Mouse (Mus musculus): ENCODE data around the gene Hif3a.
"Not testable (repeated sequence)": the region's sequence is repeated elsewhere in the genome, so short reads cannot be mapped to it uniquely, and the experiment has no call there.

Hif3a gene

DNA sequence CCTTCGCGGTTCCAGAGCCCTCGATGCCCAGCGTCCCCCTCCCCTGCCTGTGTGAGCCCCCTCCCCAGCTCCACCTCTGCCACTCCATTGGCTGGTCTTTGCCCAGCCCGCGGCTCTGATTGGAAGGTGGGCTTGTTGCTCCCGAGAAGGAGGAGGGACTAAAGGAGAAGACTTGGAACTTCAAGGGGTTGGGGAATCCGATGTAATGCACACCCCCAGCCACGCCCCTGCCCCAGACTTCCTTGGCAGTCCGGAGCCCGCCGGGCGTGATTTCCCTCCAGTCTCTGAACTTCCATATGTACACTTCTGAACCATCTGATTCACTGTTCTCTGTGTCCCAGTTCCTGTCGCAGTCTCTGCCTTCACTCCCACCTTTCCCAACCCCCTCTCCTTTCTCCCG is at the start of gene Hif3a:
Hif3a (minus strand) TSS at position 39 of the 400 bp plus-strand sequence.
- DNase-seq (ENCODE audit: low spot score in 2 of 2): peak in 1 of 2 experiments; percentile 56

DNA sequence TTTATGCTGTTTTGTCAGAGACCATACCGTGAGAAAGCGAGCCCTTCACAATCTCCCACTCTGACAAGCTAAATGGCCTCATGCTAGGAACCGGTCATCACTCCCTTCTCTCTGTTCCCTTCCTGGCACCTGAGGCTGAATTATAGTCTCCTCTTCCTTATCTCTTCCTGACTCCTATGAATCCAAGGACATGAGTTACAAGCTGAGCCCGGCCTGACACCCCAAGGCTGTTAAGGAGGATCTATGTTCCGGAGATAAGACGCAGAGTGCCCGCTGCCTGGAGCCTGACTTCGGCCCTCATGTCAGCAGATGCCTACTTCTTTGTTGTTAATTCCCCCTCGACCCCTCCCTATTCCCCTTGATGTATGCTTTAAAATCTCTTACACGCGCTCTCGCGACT is 39.4 kb upstream of the Hif3a start:
- not testable (repeated sequence) for DNase-seq (ENCODE audit: low spot score in 2 of 2)

DNA sequence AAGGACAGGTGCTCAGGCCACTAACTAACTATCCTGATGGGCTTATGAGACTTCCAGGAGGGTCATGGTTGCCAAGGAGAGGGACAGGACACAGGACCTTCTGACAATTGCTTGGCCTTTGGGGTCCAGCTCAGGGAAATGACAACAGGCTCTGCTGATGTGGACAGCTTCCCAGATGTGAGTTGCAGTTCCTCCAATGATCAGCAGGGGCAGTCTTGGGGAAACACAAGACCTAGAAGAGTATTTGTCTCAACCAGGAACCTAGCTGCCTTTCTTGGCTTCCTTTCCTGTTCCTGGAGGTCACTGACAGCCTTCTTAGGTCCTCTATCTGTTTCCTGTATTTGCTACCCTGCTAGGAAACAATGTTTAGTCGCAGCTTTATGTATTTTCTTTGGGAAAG is 29.1 kb upstream of the Hif3a start:
- DNase-seq (ENCODE audit: low spot score in 2 of 2): no peak

DNA sequence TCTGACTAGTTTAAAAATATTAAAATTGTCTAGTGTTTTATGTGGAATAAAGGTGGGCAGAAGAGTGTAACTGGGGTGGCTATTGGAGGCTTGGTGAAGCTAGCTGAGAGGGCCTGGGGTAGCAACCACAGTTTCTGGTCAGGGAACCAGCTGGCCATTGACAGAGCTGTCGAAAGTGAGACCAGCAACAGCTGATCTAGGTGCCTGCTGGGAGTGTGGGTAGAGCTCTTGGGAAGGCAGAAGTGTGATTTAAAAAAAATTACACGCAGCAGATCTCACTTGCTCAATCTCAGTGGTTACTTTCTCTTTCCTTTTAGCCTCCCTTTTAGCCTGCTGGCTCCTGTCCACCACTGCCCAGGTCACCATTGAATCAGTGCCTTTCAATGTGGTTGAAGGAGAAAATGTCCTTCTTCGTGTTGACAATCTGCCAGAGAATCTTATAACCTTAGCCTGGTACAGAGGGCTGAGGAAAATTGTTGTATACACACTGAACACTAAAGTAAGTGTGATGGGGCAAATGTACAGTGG is 27.9 kb upstream of the Hif3a start:
- no peak for DNase-seq (ENCODE audit: low spot score in 2 of 2)

DNA sequence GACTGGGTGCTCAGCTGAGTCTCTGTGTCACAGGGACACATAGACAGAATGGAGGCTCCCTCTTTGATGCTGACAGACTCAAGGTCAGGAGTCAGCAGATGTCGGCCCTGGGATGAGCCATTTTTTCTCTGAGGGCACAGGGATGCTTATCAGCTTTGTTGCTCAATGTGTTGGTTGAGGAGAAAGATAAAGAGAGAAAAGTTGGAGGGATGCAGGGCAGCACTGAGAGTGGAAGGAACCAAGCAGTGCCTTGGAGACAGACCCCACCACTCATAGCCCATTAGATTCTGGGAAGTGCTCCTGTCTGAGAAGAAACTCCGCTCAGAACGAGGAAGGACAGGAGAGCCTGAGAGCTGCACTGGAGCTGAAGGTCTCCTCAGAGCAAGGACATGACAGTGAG is 25.5 kb upstream of the Hif3a start:
- no peak for DNase-seq (ENCODE audit: low spot score in 2 of 2)

DNA sequence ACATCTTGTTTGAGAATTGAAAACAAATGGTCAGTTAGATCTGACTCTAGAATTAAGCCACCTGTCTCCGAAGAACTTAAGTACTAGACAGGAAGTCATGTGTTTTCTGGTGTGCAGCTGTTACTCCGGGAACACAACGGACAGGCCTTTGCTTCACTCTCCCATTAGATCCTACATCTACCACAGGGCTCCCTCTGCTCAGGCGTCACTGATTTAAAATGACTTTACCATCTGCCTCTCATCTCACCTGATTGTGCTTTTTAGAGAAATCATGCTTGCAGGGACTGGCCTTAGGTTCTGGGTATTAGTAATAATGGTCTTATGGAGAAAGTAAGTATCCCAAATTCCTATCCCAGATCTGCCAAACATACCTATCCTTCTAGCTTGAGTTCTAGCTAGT is 20.5 kb upstream of the Hif3a start:
- DNase-seq (ENCODE audit: low spot score in 2 of 2): no peak

DNA sequence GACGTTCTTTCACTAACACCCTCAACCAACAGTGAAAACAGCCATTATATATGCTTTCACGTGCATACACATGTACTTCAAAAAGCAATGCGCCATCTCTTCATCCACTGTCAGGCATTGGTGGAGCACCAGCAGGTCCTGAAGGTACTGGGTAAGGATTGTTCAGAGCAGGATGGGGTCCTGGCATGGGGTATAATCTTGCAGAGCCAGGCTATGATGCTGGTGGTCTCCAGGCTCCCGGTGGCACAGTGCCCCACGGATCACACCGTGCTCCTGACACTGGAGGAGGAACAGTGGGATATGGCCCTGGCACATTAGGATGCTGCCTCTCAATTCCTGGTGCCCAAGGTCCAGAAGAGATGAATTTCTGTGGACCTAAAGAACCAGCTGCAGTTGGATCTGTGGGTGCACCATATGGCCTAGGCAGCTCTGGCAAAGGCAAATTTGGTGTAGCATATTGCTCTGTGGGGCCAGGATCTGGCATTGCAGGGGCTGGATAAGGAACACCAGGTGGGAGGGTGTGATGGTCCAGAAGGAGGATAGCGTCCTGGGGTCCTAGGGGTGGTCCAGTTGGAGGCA is 15.9 kb upstream of the Hif3a start:
- no peak for DNase-seq (ENCODE audit: low spot score in 2 of 2)

DNA sequence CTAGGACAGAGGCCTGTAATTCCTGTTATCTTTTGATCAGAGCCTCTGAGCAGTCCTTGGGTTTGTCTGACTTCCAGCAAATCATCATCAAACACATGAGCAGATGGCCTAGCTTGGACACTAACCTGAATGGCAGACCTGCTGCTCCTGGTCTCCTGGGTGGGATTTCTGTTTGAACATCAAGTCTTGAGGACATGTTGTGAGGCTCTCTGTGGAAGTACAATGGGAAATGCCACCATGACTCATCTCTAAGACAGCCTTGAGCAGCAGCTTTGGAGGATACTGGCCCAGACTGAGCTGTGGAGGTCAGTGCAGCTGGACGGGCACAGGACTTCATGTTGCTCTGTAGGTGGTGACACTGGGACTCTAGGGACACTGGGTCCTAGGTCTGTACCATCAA is 14.3 kb upstream of the Hif3a start:
- no peak for DNase-seq (ENCODE audit: low spot score in 2 of 2)

DNA sequence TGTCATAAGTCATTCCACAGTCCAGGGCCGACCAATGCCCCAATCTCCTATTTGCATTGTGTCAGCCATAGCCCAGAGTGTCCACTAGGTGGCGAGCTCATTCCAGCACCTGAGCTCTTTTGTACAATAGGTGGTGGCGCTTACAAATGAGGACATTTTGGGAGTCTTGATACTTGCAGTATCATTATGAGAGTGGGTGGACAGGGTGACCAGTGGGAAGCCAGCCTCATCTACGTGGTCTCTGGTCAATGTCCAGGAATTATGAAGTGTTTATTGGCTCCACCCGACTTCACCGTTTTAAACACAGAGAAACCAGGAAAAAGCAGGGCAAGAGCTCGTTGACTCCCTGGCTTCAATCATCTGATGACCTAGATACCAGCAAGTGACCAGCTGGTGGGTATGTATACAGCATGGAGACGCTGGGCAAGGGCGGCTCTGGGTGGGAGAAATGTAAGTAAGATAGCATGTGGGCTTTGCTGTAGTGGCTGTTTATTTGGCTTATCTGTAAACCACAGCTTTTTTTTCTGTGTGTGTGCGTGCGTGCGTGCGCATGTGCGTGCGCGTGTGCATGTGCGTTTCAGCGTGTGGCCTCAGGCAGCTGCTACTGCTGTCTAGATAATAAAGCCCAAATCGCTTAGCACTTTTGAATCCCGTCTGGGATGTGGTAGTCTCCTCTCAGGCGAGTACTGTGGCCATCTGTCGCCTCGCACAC is 11.8 kb upstream of the Hif3a start, which contains the start of gene Psg16:
Psg16 (plus strand) TSS at position 137 of the 712 bp plus-strand sequence.
- DNase-seq (ENCODE audit: low spot score in 2 of 2): peak in 1 of 2 experiments; percentile 35

DNA sequence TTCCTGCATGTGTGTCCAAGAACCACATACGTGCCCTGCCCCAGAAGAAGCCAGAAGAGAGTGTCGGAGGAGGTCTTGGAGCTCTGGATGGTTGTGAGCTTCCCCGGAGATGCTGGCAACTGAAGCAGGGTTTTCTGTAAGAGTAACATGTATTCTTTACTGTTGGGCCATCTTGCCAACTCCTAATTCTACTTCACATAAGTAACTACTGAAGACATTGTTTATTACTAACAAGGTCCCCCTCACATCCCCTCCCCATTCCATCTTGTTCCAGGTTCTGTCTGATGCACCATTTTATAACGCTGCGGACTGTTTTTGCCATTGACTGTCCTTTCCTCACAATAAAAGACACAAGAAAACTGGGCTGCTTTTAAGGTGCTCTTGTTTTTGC is 11.3 kb upstream of the Hif3a start:
- DNase-seq (ENCODE audit: low spot score in 2 of 2): no peak

DNA sequence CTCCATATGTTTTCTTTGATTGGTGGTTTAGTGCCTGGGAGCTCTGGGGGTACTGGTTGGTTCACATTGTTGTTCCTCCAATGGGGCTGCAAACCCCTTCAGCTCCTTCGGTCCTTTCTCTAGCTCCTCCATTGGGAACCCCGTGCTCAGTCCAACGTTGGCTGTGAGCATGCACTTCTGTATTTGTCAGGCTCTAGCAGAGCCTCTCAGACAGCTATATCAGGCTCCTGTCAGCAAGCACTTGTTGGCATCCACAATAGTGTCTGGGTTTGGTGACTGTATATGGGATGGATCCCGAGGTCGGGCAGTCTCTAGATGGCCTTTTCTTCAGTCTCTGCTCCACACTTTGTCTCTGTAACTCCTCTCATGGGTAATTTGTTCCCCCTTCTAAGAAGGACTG is 5.4 kb upstream of the Hif3a start:
- DNase-seq (ENCODE audit: low spot score in 2 of 2): not testable (repeated sequence)

DNA sequence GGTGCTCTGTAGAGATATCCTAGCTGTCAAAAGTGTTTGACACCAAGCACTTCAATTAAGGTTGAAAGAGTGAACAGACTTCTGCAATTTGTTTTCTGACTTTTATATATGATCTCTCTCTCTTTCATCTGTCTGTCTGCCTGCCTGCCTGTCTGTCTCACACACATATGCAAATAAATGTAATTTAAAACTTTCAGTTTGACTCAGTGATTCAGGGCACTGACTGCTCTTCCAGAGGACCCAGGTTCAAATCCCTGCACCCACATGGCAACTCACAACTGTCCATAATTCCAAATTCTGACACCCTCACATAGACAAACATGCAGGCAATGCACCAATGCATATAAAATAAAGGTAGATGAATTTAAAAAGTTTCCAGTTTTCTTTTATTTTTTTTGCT is 4.8 kb upstream of the Hif3a start:
- DNase-seq (ENCODE audit: low spot score in 2 of 2): no peak

DNA sequence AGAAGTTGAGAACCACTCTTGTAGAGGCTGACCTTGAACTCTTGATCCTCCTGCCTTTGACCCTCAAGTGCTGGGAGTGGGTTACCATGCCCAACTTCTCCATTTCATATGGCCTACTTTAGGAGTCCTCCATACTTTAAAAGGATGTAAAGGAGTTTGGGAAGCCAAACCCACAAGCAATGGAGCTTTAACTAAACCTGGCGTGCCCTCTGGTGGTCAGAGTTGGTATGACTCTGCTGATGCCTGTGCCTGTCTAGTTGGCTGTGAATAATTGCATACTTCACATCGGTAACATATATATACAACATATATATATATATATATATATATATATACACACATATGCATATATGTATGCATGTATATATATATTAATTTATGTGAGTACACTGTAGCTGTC is 4.2 kb upstream of the Hif3a start:
- DNase-seq (ENCODE audit: low spot score in 2 of 2): peak; percentile 78 to 82

DNA sequence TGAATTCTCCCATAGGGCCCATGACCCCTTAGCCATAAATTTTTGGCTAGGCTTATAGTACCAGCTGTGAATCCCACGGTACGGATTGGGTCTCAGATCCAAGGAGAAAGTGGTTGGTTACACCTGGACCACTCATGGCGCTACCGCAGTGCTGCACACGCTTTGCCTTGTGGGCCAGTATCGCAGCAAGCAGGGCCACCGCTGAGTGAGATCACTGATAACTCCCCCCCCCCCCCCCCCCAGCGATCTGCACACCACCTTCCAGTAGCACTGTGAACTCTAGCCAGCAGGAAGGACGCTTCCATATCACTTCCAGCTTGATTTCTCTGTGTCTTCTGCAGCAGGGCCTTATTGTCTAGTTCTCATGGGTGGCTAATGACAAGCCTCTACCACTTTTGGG is 3.4 kb upstream of the Hif3a start:
- DNase-seq (ENCODE audit: low spot score in 2 of 2): no peak

DNA sequence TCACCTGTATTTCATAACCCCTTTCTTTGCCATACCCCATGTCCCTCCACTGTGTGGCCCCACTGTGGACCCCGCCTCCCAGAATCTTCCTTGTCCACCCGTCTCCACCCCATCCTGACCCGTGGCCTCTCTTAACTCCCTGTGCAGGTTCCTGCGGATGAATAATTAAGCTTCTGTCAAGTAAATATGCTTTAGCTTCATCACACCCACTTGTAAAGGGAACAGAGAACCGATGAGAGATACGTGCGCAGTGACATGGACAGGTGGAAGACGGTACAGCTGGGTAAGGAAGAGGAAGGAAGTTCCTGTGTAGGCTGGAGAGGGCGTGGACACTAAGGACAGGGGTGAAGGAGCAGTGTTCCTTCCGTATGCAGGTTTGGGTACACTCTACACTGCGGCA is 618 bp upstream of the Hif3a start:
- DNase-seq (ENCODE audit: low spot score in 2 of 2): no peak

DNA sequence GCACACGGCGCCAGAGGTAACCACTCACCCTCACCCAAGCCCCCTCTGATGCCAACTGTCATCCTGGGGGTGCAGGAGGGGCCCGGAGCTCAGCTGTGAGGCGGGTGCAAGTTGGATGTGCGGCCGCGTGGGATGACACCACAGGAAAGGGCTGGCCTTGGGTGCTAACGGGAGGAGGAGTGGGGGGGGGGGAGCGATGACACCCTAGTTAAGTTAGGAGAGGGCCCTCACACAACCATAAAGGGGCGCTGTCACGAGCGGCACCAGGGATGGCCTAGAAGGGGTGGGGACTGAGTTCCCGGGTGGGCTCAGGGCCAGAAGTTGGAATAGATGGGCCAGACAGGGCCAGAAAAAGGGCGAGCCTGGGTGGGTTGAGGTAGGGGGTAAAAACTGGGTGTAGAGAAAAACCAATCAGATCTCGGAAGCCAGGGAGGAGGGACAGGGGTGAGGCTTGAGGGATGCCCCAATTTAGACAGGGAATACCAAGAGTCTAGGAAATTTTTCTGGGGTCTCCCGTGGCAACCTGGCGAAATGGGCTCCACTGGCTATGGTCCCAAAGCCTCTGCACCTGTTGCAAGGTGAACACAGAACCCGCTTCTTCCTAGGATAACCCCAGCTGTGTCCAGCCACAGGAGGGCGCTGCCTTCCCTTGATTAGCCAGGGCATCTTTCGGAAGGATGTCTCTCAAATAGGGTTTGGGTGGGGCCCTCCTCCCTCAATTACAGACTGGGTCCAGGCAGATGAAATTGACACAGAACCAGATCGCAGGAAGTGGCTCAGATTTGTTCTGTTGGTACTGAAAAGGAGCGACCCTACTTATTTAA is 1.2 kb downstream of the Hif3a start:
- peak in 1 of 2 experiments; percentile 63 for DNase-seq (ENCODE audit: low spot score in 2 of 2)

DNA sequence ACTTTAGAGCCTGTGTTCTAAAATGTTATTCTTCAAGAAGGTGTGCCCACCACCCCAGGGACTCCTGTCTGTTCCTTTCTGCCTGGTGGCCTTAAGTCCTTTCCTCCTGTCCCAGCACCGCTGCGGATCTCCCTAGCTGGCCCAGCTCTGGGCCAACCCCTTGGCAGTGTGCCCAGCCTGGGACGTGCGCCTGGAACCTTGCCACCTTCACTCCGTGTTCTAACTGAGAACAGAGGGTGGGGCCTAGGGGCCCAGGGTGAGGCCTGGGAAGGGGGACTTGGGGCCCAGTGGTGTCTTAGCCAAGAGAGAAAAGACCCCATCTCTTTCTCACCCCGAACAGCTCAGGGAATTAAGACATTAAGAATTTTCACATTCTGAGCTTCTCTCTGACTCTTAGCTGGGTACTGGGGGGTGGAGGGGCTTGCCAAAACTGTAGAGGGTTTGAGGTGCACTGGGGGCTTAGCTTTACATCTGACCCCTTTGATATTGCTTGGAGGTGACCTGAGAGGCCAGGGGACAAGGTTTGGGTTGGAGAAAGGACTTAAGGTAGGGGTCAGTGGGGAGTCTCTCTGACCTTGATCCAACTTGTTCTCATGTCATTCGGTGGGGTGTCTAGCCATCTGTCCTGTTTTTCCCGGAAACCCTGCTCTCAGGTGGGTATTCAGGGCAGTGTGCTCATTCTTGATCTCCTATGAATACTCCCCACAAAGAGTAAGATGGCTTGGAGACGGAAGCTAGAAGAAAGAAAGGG is 2.0 kb downstream of the Hif3a start:
- peak; percentile 90 to 96 for DNase-seq (ENCODE audit: low spot score in 2 of 2)

DNA sequence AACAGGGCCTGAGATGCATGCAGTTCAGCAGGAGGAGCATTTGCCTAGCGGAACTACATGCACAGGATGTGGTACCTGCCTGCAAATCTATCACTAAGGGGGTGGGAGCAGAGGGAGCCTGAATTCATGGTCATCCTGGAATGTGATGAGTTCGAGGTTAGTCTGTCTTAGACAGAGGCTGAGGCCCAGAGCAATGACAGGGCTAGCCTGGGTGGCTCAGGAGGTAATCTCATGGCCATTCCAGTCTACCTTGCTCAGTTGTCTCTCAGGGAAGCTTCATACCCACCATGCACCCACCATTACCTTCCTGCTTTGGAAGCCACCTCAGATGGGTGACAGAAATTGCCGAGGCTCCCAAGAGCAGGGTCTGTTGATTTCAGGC is 2.8 kb downstream of the Hif3a start:
- DNase-seq (ENCODE audit: low spot score in 2 of 2): no peak

DNA sequence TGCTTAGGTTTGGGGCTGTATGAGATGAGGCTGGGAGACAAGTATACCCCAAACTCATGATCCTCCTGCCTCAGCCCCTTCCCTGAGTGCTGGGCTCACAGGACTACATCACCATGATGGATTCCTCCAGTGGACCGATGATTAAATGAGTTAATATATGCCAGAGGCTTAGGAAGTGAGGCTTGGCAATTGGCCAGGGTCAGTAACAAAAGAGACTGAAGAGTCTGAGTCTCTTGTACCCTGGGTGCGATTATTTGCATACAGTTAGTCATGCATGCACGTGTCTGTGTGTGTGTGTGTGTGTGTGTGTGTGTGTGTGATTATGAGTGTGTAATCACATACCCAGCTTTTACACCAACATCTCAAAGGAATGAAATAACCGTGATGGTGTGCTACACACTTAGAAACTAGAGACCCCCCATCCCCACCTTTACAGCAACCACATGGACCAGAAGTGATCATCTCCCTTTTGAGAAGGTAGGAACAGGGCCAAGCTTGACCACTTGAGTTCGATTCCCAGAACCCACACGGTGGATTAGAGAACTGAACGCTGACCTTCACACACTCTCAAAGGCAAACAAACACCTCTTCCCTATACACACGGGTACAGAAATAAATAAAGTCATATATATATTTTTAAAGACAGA is 3.3 kb downstream of the Hif3a start:
- DNase-seq (ENCODE audit: low spot score in 2 of 2): peak in 1 of 2 experiments; percentile 41

DNA sequence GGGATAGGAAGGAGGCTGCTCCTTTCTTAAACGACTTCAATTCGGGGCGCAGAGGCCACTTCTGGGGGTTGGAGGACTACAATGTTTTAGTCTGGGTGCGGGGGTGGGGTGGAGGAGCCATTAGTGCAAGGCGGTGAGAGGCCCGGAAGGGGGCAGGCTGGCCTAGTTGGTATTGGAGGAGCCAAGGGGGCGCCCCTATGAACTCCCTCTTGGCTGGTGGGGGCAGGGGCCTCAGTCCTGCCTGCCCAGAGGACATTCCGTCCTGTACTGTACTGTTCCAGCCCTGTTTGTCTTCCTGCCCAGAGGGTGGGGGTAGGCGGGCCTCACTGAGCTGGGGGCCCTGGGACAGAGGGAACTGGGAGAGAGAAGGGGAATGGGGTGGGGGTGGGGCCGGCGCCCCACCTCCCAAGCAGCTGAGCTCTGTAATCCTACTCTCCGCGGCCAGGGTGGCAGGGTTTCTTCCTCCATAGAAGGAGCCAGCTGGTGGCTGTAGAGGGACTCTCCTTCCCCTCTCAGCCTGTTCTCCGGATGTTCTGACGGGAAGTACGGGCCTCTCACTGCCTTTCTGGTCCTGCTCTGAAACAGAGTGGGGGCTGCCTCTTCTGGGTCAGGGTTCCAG is 4.0 kb downstream of the Hif3a start:
- DNase-seq (ENCODE audit: low spot score in 2 of 2): peak; percentile 52 to 87
